Mouse (Mus musculus): ENCODE results near the gene Aifm3.

GRCm38 (mm10) chr16:17496499-17497305 lies 7.3 kb downstream of the Aifm3 start:
- TF ChIP-seq POLR2A (IDR thresholded peaks at IDR 0.05; ENCODE audit: borderline replicate concordance, low read depth, low read length) = no peak
- no peak for TF ChIP-seq CTCF (IDR thresholded peaks at IDR 0.05; ENCODE audit: low read depth, low read length)
